Mouse (Mus musculus) olfactory bulb, adult 2 months (tissue): ENCODE measurements around the gene Klhl24.

Experiments used
- CTCF ChIP-seq: fragments of 200-500 bp; IDR thresholded peaks from 2 replicates; pipeline ENCODE4 v1.5.1; 2012; ENCODE audit warnings: low read depth, mild to moderate bottlenecking, low read length, moderate library complexity; ENCODE audit not compliant: insufficient read depth
- POLR2A ChIP-seq: fragments of 200-500 bp; IDR thresholded peaks from 2 replicates; pipeline ENCODE4 v1.6.1; 2012; ENCODE audit warnings: mild to moderate bottlenecking, low read depth, low read length, moderate library complexity; ENCODE audit not compliant: insufficient read depth

DNA sequence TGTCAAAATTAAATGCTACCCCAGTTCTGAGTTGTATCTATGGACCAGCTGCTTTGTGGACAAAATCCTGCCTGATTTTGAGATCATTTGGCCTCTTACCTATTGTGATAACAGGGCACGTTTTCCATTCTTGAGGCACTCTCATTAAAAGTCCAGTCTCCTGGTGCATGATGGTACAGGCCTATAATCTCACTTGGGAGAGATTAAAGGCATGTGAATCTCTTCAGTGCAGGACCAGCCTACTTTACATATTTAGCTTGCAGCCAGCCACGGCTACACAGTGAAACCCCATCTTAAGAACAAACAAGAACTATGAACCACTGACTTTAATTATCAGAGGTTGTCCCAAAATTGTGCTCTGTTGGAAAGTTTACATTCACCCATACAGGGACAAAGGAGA, 33.1 kb downstream of the Klhl24 start:
- TF ChIP-seq POLR2A = no peak
- no peak for TF ChIP-seq CTCF
